Mouse (Mus musculus) right cerebral cortex, postnatal 36 days (tissue): ENCODE results near the gene Cend1.

Source experiments
- DNase-seq, 2 experiments: peaks; one replicate each; pipeline ENCODE4 v3.0.0; 2022; ENCODE audit warnings: low spot score in 2 of 2, mixed read lengths in 1 of 2

The Cend1 gene

GRCm38 (mm10) chr7:141429310-141429709, at the start of gene Cend1:
Gene Cend1, minus strand, starts transcription at chr7:141429491.
- peak; percentile 88 to 93 for DNase-seq

DNA sequence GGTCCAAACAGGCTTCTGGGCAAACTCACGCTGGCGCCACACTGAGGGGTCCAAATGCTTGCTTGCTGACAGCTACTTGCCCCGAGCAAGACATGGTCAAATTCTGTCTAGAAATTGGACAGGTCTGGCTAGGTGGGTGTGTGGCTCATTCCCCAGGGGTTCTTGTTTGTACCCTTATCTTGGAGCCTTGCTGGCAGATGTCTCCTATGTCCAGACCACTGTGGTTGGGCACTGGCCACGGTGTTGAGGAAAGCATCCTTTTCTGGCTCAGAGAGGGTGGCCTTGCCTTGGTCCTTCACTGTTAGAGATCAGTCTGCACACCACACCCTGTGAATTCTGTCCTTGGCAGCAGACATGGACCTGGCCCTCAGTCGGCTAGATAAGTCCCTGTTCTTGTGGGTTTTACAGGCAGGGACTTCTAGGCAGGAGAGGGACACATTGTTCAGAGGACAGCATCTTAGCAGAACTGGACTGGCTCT, 49.0 kb upstream of the Cend1 start:
- no peak for DNase-seq

DNA sequence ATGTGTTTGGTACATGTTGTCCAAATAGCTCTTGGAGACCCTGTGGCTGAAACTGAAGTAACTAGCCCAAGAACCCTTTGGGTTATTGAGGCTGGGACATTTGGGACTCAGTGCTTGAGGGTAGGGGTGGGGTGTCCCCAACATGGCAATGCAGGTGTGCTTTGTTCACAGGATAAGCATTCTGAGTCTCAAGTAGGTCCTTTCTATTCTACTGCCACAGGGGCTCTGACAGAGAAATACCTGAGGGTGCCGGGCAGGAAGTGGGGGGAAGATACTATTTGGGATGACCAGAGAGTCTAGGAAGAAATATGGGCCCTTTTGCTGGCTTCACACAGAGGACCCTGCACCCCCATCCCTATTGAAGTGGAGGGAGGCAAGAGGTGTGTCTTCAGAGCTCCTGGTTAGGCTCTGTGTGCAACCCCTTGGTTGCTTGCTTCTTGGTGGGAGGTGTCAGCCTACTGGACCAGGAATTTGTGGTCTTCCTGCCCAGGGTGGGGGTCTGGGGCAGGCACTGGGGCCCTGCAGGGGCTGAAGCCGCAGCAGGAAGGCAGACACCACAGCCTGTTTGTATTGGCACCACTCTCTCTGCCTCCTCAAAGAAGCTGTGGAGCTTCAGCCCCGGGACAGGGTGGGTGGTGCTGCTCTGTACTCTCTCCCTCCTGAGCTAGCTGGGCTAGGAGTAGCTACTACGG, 48.4 kb upstream of the Cend1 start:
- DNase-seq = no peak

- no peak for DNase-seq
Measured at GRCm38 (mm10) chr7:141476981-141477370, 47.7 kb upstream of the Cend1 start.

GRCm38 (mm10) chr7:141476226-141476980, 47.1 kb upstream of the Cend1 start:
- DNase-seq = no peak

GRCm38 (mm10) chr7:141475805-141476158, 46.5 kb upstream of the Cend1 start:
- DNase-seq = no peak

DNA sequence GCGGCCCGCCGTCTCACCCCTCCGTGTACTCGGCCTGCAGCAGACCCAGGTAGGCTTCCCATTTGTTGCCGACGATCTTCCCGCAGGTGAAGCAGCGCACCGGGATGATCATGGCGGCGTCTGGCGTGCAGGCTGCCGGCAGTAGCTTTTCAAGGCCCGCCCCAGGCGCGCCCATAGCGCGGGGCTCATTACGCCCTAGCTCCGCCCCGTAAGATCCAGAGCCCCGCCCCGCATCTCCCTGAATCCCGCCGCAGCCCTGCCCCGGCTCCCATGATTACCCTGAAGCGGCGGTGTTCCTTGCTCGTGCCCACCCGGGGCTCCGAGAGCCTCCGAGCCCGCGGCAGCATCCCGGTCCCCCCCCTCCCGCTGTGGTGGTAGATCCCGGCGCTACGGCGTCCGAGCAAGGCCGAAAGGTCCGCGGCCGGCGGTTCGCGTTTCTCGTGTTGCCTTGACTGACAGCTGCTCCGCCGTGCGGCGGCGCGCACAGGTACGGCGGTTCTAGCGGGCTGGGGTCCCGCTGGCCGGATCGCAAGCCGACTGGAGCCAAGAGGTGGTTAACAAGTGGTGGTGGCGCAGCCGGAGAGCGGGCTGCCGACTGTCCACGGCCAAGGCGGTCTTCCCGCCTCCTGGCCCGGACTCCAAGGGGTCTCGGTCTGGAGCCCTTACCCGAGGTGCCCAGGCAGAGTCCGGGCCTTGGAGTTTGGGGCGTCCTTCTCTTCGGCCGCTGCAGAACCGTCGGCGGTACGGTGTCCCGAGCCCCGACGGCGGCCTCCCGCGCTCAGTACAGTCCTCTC, 45.9 kb upstream of the Cend1 start, which contains the start of the genes Polr2l and Tspan4:
Polr2l (minus strand) TSS at position 122 of the 794 bp plus-strand sequence.
Tspan4 (plus strand) TSS at position 230 of the 794 bp plus-strand sequence.
- peak; percentile 66 to 71 for DNase-seq

GRCm38 (mm10) chr7:141474160-141474559, 44.9 kb upstream of the Cend1 start:
- no peak for DNase-seq

- no peak for DNase-seq
Measured at GRCm38 (mm10) chr7:141472763-141473162, 43.5 kb upstream of the Cend1 start.

- no peak for DNase-seq
Measured at GRCm38 (mm10) chr7:141472226-141472625, 42.9 kb upstream of the Cend1 start.

- DNase-seq = no peak
Measured at GRCm38 (mm10) chr7:141471236-141471635, 41.9 kb upstream of the Cend1 start.

GRCm38 (mm10) chr7:141470637-141470944, 41.3 kb upstream of the Cend1 start:
- no peak for DNase-seq

- no peak for DNase-seq
Measured at GRCm38 (mm10) chr7:141469901-141470636, 40.8 kb upstream of the Cend1 start.

DNA sequence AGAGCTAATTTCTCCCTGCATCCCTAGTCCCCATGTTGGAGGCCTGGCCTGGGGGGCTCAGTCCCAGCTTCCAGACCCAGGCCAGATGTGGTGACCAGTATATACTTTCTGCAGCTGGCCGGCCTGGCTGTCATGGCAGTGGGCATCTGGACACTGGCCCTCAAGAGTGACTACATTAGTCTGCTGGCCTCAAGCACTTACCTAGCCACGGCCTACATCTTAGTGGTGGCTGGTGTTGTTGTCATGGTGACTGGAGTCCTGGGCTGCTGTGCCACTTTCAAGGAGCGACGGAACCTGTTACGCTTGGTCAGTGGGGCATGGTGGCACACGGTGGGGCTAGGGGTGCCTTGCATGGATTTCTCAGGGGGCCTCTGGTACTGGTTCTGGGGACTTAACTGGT, 40.1 kb upstream of the Cend1 start:
- DNase-seq = no peak

DNA sequence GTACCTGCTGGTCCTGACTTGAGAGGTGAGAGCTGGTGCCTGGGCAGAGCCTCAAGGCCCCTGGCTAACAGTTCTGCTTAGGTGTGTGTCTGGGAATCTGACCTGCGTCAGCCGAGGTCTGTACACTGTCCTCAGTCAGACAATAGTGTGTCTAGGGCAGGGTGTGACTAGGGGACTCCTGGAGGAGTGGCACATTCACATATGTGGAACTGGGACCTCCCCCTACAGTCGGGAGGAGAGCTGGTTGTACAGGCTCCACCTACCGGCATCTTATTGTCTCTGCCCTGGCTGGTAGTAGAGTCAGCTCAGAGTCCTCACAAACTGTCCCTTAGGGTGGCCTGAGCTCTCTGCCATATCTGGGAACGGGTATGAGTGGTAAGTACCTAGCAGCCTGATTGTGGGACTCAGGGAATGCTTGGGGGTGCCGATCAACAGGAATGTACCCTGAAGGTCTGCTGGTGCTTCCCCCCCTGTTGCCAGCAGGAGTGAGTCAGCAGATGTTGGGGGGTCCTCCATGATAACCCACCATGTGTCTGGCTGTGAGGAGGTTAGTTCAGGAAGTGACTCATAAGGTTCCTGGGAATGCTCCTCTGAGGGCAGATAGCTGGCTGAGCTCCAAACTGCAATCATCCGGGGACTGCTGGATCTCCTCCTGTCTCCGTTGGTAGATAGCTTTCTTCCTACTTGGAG, 39.4 kb upstream of the Cend1 start:
- no peak for DNase-seq

- DNase-seq = no peak
Measured at GRCm38 (mm10) chr7:141468164-141468521, 38.9 kb upstream of the Cend1 start.

DNA sequence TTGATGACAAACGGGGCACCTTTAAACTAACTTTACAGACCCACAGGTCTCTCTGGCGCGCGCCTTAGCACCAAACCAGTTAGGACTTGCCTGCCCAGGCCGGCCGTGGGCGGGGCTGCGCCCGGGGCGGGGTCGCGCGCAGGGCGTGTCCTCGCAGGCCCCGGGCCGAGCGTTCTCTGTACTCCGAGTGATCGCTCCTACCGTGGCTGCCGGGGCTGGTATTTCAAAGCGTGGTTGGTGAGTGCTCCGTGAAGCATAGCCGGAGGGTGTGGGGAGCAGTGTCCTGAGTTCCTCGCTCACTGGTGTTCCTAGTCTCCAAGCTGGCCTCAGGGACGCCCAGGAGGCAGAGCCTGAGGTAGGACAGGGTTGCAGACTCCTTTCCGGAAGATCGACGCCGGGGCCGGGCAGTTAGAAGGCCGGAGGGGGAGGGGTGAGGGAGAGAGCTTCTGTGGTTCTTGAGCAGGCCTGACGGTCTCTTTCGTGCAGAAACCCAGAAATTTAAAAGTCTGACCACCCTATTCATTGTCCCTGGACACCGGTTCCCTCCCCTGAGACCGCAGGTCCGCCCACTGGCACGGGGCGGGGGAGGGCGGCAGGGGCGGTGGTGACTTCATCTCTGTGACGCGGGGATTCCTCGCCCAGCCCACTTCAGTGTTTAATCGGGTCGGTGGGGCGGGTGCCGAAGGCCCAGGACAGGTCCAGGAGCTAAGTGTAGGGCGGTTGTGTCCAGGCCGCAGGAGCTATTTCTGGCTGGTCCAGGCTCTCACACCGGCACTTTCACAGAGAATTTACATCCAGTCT, 38.1 kb upstream of the Cend1 start, which contains the start of gene Cd151:
Cd151 (plus strand) TSS at position 163 of the 801 bp plus-strand sequence.
- DNase-seq = no peak

GRCm38 (mm10) chr7:141466607-141467148, 37.4 kb upstream of the Cend1 start:
- no peak for DNase-seq

- no peak for DNase-seq
Measured at GRCm38 (mm10) chr7:141466045-141466394, 36.7 kb upstream of the Cend1 start.
